Mouse (Mus musculus) MEL (cell line): ENCODE data around the gene Ccdc174.

ENCODE experiments used
- CTCF ChIP-seq, 3 experiments: IDR thresholded peaks in 2 of 3; conservative IDR thresholded peaks in 1 of 3; 2 replicates each; pipeline ENCODE4 v1.5.1; 2011 to 2012; ENCODE audit warnings: low read length in 3 of 3, low read depth in 2 of 3, mild to moderate bottlenecking in 2 of 3, improper control_type of control experiment in 1 of 3, inconsistent platforms in 1 of 3, mixed read lengths in 1 of 3, moderate library complexity in 1 of 3; ENCODE audit not compliant: control insufficient read depth in 1 of 3, insufficient read depth in 1 of 3, poor library complexity in 1 of 3, severe bottlenecking in 1 of 3
- EP300 ChIP-seq, 2 experiments: IDR thresholded peaks; 2 replicates each; pipeline ENCODE4 v1.6.1; 2011; ENCODE audit warnings: improper control_type of control experiment in 2 of 2, low read length in 2 of 2, low read depth in 1 of 2, mild to moderate bottlenecking in 1 of 2
- MAFK ChIP-seq: IDR thresholded peaks from 2 replicates; pipeline ENCODE4 v1.6.1; 2011; ENCODE audit warnings: low read depth, mild to moderate bottlenecking, low read length, improper control_type of control experiment, borderline replicate concordance
- MXI1 ChIP-seq: IDR thresholded peaks from 2 replicates; pipeline ENCODE4 v1.6.1; 2011; ENCODE audit warnings: mild to moderate bottlenecking, low read depth, low read length, improper control_type of control experiment
- MYC ChIP-seq: IDR thresholded peaks from 2 replicates; pipeline ENCODE4 v1.6.1; 2011; ENCODE audit warnings: low read depth, mild to moderate bottlenecking, low read length, improper control_type of control experiment, moderate library complexity
- SIN3A ChIP-seq: IDR thresholded peaks from 2 replicates; pipeline ENCODE4 v1.6.1; 2012; ENCODE audit warnings: low read length, improper control_type of control experiment, inconsistent platforms
- ZC3H11A ChIP-seq: IDR thresholded peaks from 2 replicates; pipeline ENCODE4 v1.6.1; 2012; ENCODE audit warnings: low read depth, mild to moderate bottlenecking, inconsistent platforms, low read length, improper control_type of control experiment
- ZKSCAN1 ChIP-seq: IDR thresholded peaks from 2 replicates; pipeline ENCODE4 v1.6.1; 2012; ENCODE audit warnings: low read depth, mild to moderate bottlenecking, inconsistent platforms, low read length, improper control_type of control experiment, moderate library complexity

DNA sequence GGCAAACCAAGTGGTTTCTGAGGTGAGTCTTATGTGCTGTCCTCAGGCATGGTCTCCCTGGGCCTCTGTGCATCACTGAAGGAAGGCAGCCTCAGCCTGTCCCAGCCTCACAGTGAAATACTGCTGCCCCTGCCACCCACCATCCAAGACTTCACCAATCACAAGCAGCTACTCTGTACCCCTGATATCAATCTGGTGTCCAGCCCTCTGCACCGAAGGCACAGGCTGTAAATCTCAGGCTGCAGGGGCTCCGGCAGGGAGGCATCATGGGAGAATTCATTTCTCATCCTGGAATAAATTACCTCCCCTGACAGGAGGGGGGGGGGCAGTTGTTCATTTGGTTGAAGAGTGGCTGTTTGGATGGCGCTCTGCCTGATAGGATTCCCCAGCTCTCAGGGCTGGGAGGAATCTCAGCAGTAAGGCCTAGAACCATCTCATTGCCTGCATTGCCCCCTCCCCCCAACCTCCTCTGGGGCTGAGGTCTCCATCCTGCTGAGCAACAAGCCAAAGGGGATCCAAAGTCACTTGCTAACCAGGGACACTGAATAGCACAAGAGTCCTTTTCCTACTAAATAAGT lies 44.9 kb upstream of the Ccdc174 start:
- TF ChIP-seq ZKSCAN1 (no peak), CTCF (IDR thresholded peaks at IDR 0.05 in 2 of 3, conservative IDR thresholded peaks at IDR 0.05 in 1 of 3; ENCODE audit: control insufficient read depth in 1 of 3, insufficient read depth in 1 of 3, low read depth in 2 of 3, low read length in 3 of 3, poor library complexity in 1 of 3, severe bottlenecking in 1 of 3) (no peak), ZC3H11A (no peak), MAFK (no peak), EP300 (IDR thresholded peaks at IDR 0.05; ENCODE audit: low read depth in 1 of 2, low read length in 2 of 2) (no peak), MYC (no peak), SIN3A (no peak), MXI1 (no peak)
